Mouse (Mus musculus) hematopoietic stem cell, adult 5-6 weeks (primary cell): ENCODE results near the gene Pcp4. TPM values are rescaled to one million over a fixed set of nuclear protein-coding genes. Genes with fewer than 3 reads are reported as not detected.
A peak's percentile ranks its signal among the peaks of the same experiment; 100 is the strongest.
"Not testable (repeated sequence)": the region's sequence is repeated elsewhere in the genome, so short reads cannot be mapped to it uniquely, and the experiment has no call there.

Experiments
- ATAC-seq, 2 experiments: fragments of 125-278 bp in 1 of 2; replicated peaks in 1 of 2; 2 replicates each; pipeline ENCODE4 v1.8.0; 2016 to 2017; ENCODE audit warnings: inconsistent platforms in 2 of 2, mild to moderate bottlenecking in 2 of 2, moderate number of reproducible peaks in 2 of 2, low read depth in 1 of 2, moderate TSS enrichment in 1 of 2; ENCODE audit not compliant: low FRiP score in 2 of 2, poor library complexity in 2 of 2, severe bottlenecking in 2 of 2, insufficient read depth in 1 of 2, low TSS enrichment in 1 of 2
- total RNA-seq: library from RNA; stranded (forward); fragments of 172-1452, 232-1000 nt; gene quantifications from 2 replicates; pipeline ENCODE4 v1.2.3, GENCODE M21; 2017

The Pcp4 gene
- not detected in 2 replicates for total RNA-seq

GRCm38 (mm10) chr16:96467445-96467844 lies at the start of gene Pcp4:
Gene Pcp4, plus strand, starts transcription at chr16:96467606.
- ATAC-seq: peak; percentile 80 to 81

GRCm38 (mm10) chr16:96425044-96425443 lies 42.4 kb upstream of the Pcp4 start:
- ATAC-seq: no peak

DNA sequence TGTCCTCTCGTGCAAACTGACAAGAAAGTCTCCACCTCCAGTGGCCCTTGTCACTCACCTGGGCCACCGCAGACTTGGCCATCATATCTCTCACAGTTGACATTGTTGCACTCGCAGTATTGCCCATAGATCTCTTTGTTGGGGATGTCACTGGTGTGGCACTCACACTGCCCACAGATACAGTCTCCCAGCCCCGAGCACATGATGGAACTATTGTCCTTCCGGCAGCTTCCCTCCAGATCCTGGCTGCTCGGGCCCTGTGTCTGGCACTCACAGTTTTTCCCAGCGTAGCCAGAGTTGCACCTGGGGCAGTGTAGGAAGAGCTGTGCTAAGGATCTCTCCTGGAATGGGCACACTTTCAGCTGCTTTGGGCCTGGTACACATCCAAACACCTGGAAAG lies 40.7 kb upstream of the Pcp4 start:
- no peak for ATAC-seq

DNA sequence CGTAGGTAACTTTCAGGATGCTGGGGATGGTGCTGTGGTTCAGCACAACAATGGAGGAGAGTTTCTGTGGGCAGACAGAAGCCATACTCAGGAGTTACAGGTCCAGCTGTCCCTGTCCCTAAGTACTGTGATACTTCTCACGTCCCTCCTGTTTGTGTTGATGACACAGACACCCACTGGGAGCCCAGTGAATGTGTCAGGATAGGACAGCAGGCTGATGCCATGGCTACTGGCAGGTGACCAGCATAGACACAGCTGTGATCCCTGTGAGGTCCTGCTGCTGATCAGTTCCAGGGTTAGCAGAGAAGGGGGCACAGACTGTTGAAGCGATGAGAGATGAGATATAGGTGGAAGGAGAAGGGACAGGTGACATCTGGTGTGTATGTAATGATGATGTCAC lies 38.4 kb upstream of the Pcp4 start:
- no peak for ATAC-seq

GRCm38 (mm10) chr16:96433266-96433665 lies 34.1 kb upstream of the Pcp4 start:
- ATAC-seq: no peak

DNA sequence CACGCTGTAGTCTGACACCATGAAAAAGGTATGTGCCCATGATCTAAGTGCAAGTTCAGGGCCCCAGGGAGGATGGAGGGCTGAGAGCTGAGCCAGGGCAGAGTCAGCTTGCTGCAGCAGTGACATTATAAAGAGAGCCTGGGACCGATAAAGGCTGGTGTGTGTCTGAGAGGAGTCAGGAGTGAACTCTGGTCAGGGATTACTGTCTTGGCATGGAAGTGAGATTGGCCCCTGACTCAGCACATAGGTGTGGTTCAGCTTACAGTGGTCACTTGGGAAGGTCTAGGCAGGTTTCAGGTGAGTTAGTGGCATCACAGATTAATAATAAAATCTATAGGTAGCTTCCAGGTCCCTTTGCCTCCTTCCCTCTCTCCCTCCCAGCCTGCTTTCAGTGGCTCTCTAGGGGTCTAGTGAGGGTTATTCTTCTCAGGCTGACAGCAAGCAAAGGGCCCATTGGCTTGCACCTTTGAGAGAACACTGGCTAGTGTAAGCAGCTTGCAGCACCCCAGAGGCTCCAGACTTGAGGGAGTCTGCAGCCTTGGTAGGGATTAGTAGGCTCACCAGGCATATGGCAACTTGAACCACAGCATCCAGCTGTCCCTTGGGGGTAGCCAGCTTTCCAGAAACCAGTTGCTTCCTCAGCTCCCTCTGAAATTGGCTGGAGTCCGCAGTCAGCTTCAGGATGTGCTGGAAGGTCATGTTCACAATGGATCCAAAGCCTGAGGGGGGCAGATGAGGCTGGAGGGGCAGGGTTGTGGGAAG lies 33.2 kb upstream of the Pcp4 start:
- ATAC-seq: no peak

DNA sequence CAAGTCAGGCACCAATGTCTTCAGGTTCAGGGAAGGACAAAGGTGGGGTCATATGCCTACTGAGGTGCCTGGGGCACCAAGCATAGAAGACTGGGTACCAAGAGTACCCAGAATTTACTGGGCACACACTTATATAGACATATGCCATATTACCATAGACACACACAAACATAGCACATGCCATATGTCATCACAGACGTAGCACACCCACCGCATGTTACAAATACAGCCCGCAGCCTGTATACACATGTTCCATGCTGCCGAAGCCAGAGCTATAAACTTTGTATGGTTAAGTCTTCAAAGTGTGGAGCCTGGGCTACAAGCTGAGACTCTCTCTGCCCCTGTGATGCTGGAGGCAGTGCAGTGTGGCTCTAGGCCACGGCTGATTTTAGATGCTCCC lies 28.5 kb upstream of the Pcp4 start:
- ATAC-seq: no peak

DNA sequence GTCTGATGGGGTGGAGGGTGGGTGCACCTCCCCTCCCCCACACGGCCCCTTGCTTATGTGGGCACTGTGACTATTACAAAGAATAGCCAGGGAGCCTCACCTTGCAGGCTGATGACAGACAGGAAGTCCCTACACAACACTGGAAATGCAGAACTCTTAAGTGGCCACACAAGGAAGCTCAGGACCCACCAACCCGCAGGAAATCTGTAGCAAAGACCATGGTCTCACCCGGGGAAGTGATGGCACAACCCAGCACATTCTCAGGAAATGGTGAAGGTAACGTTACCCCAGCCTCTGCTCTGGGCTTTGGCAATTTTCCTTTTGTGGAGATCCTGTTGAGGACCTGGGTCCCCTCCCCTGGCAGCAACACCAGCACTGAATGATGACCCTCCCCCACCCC lies 27.7 kb upstream of the Pcp4 start:
- peak; percentile 58 to 79 for ATAC-seq

DNA sequence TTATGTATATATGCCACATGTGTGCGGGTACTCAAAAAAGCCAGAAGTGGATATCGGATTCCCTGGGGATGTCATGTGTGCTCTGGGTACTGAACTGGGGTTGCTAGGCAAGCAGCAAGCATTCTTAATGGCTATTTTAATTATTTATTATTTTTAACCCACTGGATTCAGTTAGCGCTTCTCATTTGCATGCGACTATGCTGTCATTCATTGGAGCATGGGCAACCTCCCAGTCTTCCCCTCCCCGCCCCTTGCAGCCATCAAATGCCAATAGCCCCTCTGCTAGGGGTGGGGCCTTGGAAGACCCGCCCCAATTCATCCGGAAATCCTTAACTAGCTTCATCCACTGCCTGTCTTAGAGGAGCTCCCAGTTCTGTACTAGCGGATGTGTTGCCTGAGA lies 26.5 kb upstream of the Pcp4 start:
- no peak for ATAC-seq

- no peak for ATAC-seq
These were observed 25.6 kb upstream of the Pcp4 start for GRCm38 (mm10) chr16:96441826-96442225.

GRCm38 (mm10) chr16:96443468-96443867 lies 23.9 kb upstream of the Pcp4 start, which contains the start of gene Itgb2l:
Gene Itgb2l, minus strand, starts transcription at chr16:96443619.
- peak; percentile 46 to 54; a peak in 3 of 4 replicates for ATAC-seq

DNA sequence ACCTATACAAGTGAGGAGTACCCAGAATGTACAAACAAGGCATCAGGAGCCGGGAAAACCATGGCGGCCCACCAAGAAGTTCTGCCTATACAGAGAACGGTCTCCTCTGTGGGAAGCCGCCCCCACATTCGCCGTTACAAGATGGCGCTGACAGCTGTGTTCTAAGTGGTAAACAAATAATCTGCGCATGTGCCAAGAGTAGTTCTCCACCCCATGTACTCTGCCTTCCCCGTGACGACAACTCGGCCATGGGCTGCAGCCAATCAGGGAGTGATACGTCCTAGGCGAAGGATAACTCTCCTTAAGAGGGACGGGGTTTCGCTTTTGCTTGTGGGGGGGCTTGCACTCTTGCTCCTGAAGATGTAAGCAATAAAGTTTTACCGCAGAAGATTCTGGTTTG lies 16.5 kb upstream of the Pcp4 start:
- ATAC-seq: not testable (repeated sequence)

GRCm38 (mm10) chr16:96454086-96454485 lies 13.3 kb upstream of the Pcp4 start:
- ATAC-seq: no peak

DNA sequence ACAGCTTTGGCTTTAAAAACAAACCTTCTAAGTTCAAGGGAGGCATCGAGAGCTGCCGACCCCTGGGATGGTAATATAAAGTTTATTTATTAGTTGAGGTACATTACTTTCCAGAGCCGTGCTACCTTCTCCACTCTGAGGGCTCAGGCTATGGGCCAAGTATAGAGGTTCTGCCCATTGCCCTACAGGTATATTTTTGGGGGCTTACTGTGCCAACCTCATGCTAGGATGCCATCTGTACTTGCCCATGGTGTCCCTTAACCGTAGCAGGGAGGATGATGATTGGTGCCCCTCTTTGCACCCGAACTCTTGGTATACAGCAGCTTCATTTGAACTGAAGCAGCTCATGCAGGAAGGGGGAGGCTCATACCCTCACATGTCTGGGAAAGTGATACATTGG lies 9.8 kb upstream of the Pcp4 start:
- no peak for ATAC-seq

DNA sequence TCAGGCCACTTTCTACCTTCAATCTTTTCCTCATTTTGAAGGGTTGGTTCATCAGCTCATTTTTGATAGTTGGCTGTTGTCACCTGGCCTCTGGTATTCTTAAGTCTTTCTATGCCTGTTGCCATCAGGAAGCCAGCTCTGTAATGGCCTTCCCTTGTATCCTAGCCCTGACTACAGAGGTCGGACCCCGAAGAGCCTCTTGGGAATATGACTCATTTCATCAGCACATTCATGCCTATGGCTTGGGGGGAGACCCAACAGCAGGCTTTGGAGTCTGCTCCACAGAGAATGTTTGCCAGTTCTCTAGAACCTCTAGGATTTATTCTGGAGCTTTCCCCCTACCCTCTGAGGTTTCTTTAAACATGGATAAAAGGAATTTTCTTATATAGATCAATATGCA lies 8.1 kb upstream of the Pcp4 start:
- no peak for ATAC-seq

DNA sequence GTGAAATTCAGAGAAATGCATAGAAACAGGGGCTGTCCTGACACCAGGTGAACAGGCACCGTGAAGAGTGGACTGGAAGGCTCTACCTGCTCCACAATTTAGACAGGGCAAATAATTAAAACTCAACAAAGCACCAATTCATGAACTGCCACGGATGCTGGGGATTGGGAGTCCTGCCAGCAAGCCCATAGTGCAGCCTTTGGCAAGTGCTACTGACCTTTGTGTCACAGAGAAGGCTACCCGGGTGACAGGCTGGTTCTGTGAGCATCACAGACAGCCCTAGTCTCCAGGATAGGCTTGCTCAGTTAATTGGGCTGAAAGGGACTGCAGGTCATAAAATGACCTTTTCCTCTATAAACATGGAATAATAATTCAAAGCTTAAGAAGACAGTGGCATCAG lies 6.6 kb upstream of the Pcp4 start:
- no peak for ATAC-seq

GRCm38 (mm10) chr16:96468011-96468410 lies 605 bp downstream of the Pcp4 start:
- no peak for ATAC-seq

GRCm38 (mm10) chr16:96468698-96469097 lies 1.3 kb downstream of the Pcp4 start:
- no peak for ATAC-seq

- peak; percentile 44 to 74; a peak in 3 of 4 replicates for ATAC-seq
These were observed 2.2 kb downstream of the Pcp4 start for GRCm38 (mm10) chr16:96469640-96470039.
